In genomic region chr3:105538819-105539607, GRCm38 (mm10) we compare ENCODE assay signal across 7 mouse cellular contexts.
A peak's percentile ranks its signal among the peaks of the same experiment; 100 is the strongest.
DNase-seq lines count a peak whose midpoint lies in the region; ATAC-seq and TF ChIP-seq lines count a peak whose summit lies in the region.

No protein-coding gene starts in this region.

- peak; percentile 41; the same call in 1 of the 2 replicates for ATAC-seq in lung, embryonic 14.5 days (ENCODE audit: insufficient read depth)
- ATAC-seq in forebrain, embryonic 16.5 days: peak; percentile 78
- ATAC-seq in neural tube, embryonic 15.5 days (ENCODE audit: low FRiP score): peak; percentile 80

- no peaks in the 10 kb centered on the region for H3K27me3 ChIP-seq in lung, embryonic 14.5 days (ENCODE audit: insufficient read depth, low read length)
- no peaks in the 10 kb centered on the region for H3K27me3 ChIP-seq in forebrain, embryonic 16.5 days (replicated peaks; ENCODE audit: control insufficient read depth, insufficient read depth, low read length)
- no peaks in the 10 kb centered on the region for H3K27me3 ChIP-seq in neural tube, embryonic 15.5 days (replicated peaks)

- intact Hi-C loops in heart, postnatal 36 days (cut with DNase I): loop anchor here (2.0 to 5.0 kb wide), 2 partner anchors 18 to 103 kb away; no protein-coding TSS in a partner anchor

- no peak for TF ChIP-seq CTCF in lung, embryonic 14.5 days (IDR thresholded peaks at IDR 0.05; ENCODE audit: low read depth)

- no peak overlapping the region for H3K4me2 ChIP-seq in lung, embryonic 14.5 days
- no peak overlapping the region for H3K4me2 ChIP-seq in forebrain, embryonic 16.5 days (ENCODE audit: low read length)
- peak overlapping the region; percentile 30 for H3K4me2 ChIP-seq in neural tube, embryonic 15.5 days

- H3K9ac ChIP-seq in lung, embryonic 14.5 days: no peak overlapping the region
- H3K9ac ChIP-seq in forebrain, embryonic 16.5 days (replicated peaks; ENCODE audit: low read depth, low read length): no peak overlapping the region
- no peak overlapping the region for H3K9ac ChIP-seq in neural tube, embryonic 15.5 days (replicated peaks)

- H3K27ac ChIP-seq in lung, embryonic 14.5 days (ENCODE audit: low read depth): no peak overlapping the region
- H3K27ac ChIP-seq in forebrain, embryonic 16.5 days (ENCODE audit: low read length): no peak overlapping the region; the same call in 1 of the 2 replicates
- peak overlapping the region; percentile 60 for H3K27ac ChIP-seq in neural tube, embryonic 15.5 days (replicated peaks)

- H3K9me3 ChIP-seq in lung, embryonic 14.5 days (ENCODE audit: low read depth, low read length): no peaks in the 10 kb centered on the region
- no peaks in the 10 kb centered on the region for H3K9me3 ChIP-seq in forebrain, embryonic 16.5 days (ENCODE audit: control insufficient read depth, low read length)
- no peaks in the 10 kb centered on the region for H3K9me3 ChIP-seq in neural tube, embryonic 15.5 days (replicated peaks)

- H3K4me1 ChIP-seq in lung, embryonic 14.5 days (ENCODE audit: insufficient read depth): no peaks in the 10 kb centered on the region
- peaks cover 16% of the 10 kb centered on the region for H3K4me1 ChIP-seq in forebrain, embryonic 16.5 days (replicated peaks; ENCODE audit: control insufficient read depth, insufficient read depth, low read length)
- H3K4me1 ChIP-seq in neural tube, embryonic 15.5 days: peaks cover 17% of the 10 kb centered on the region

- DNase-seq in lung, embryonic 14.5 days: peak; percentile 28
- DNase-seq in lung, adult 18-20 months: no peak
- peak; percentile 34 to 44 for DNase-seq in heart, postnatal 36 days
- DNase-seq in spleen, adult 12 weeks (ENCODE audit: low spot score): no peak
- no peak for DNase-seq in lung, postnatal 10 days

- 12% methylated on average over 13 of the region's 13 CpGs for whole genome bisulfite sequencing in lung, embryonic 14.5 days
- 16% methylated on average over 13 of the region's 13 CpGs for WGBS in forebrain, embryonic 16.5 days
- WGBS in neural tube, embryonic 15.5 days: 9% methylated on average over 13 of the region's 13 CpGs

- no peaks in the 10 kb centered on the region for H3K36me3 ChIP-seq in lung, embryonic 14.5 days (ENCODE audit: insufficient read depth)
- H3K36me3 ChIP-seq in forebrain, embryonic 16.5 days (ENCODE audit: control insufficient read depth, insufficient read depth): no peaks in the 10 kb centered on the region
- no peaks in the 10 kb centered on the region for H3K36me3 ChIP-seq in neural tube, embryonic 15.5 days

- no peak overlapping the region for H3K4me3 ChIP-seq in lung, embryonic 14.5 days (ENCODE audit: low read depth, low read length)
- no peak overlapping the region for H3K4me3 ChIP-seq in forebrain, embryonic 16.5 days (replicated peaks; ENCODE audit: low read length)
- H3K4me3 ChIP-seq in neural tube, embryonic 15.5 days (replicated peaks): no peak overlapping the region

Comparison
In these comparisons a context has a peak if more than half of its experiments do, and no peak if none do; other contexts are left out.
1. DNase-seq: peak in lung, embryonic 14.5 days (single experiment) and heart, postnatal 36 days (2 of 2); none in lung, adult 18-20 months (0 of 2), spleen, adult 12 weeks (single experiment) and lung, postnatal 10 days (single experiment).
2. Peak in every context shown above with its lines, with median percentiles within 50 percentile points of each other: ATAC-seq.